Mouse (Mus musculus): ENCODE measurements around the gene Gm26938. TPM values are rescaled to one million over a fixed set of nuclear protein-coding genes. Genes with fewer than 3 reads are reported as not detected.
A peak's percentile ranks its signal among the peaks of the same experiment; 100 is the strongest.

The Gm26938 gene
- polyA plus RNA-seq, 1 experiment from 2014 or later, result not detected

DNA sequence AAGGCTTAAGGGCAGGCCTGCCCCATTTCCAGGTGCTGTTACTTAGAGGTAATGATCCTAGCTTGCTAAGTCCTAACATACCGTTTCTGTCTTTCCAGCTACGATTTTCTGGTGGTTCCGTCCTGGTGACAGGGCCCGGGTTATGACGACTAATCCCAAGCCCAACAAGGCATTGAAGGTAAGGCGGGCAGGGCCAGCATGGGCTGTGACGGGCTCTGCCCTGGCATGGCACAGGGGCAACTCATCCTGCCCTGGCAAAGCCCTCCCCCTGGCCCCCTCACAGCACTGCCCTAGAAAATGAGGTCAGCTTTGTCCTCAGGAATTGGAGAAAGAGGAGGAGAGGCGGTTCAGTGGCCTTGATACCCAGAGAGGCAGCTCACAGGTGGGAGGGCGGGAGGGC lies 27.2 kb downstream of the Gm26938 start:
- Histone ChIP-seq H3K4me2 (ENCODE audit: low read length) (peak overlapping the region; percentile 78; the same call in 1 of the 2 replicates), H3K4me1 (ENCODE audit: control insufficient read depth, insufficient read depth, low read length) (peaks cover 32% of the 10 kb centered on the region), H3K27me3 (replicated peaks; ENCODE audit: control insufficient read depth, insufficient read depth, low read length) (no peaks in the 10 kb centered on the region), H3K9me3 (replicated peaks; ENCODE audit: control insufficient read depth, low read length) (no peaks in the 10 kb centered on the region), H3K9ac (ENCODE audit: low read length) (peak overlapping the region; percentile 70; the same call in 1 of the 2 replicates), H3K36me3 (ENCODE audit: control insufficient read depth, insufficient read depth, low read length) (peaks cover 29% of the 10 kb centered on the region), H3K27ac (ENCODE audit: low read depth, low read length) (no peak overlapping the region), H3K4me3 (ENCODE audit: low read depth, low read length) (no peak overlapping the region)
- no peak for DNase-seq (ENCODE audit: low spot score)
- no peak for ATAC-seq
- 92% methylated on average over 9 of the region's 9 CpGs for WGBS

GRCm38 (mm10) chr5:139798168-139798900 lies 27.9 kb downstream of the Gm26938 start:
- ATAC-seq, result peak; percentile 51
- peak overlapping the region; percentile 97 for H3K27ac ChIP-seq (ENCODE audit: low read depth, low read length)
- H3K4me1 ChIP-seq (ENCODE audit: control insufficient read depth, insufficient read depth, low read length), result peaks cover 32% of the 10 kb centered on the region
- H3K9me3 ChIP-seq (replicated peaks; ENCODE audit: control insufficient read depth, low read length), result no peaks in the 10 kb centered on the region
- H3K4me3 ChIP-seq (ENCODE audit: low read depth, low read length), result peak overlapping the region; percentile 30
- H3K4me2 ChIP-seq (ENCODE audit: low read length), result peak overlapping the region; percentile 78
- H3K27me3 ChIP-seq (replicated peaks; ENCODE audit: control insufficient read depth, insufficient read depth, low read length), result no peaks in the 10 kb centered on the region
- H3K9ac ChIP-seq (ENCODE audit: low read length), result peak overlapping the region; percentile 70
- DNase-seq (ENCODE audit: low spot score), result no peak
- H3K36me3 ChIP-seq (ENCODE audit: control insufficient read depth, insufficient read depth, low read length), result peaks cover 29% of the 10 kb centered on the region
- WGBS, result 36% methylated on average over 12 of the region's 12 CpGs

- Histone ChIP-seq H3K27me3 (replicated peaks; ENCODE audit: control insufficient read depth, insufficient read depth, low read length) (no peaks in the 10 kb centered on the region), H3K9me3 (replicated peaks; ENCODE audit: control insufficient read depth, low read length) (no peaks in the 10 kb centered on the region), H3K4me3 (ENCODE audit: low read depth, low read length) (peak overlapping the region; percentile 30), H3K27ac (ENCODE audit: low read depth, low read length) (peak overlapping the region; percentile 97), H3K9ac (ENCODE audit: low read length) (peak overlapping the region; percentile 70), H3K4me1 (ENCODE audit: control insufficient read depth, insufficient read depth, low read length) (peaks cover 35% of the 10 kb centered on the region), H3K36me3 (ENCODE audit: control insufficient read depth, insufficient read depth, low read length) (peaks cover 29% of the 10 kb centered on the region), H3K4me2 (ENCODE audit: low read length) (peak overlapping the region; percentile 78)
- peak; percentile 97 for DNase-seq (ENCODE audit: low spot score)
- 17% methylated on average over 11 of the region's 11 CpGs for WGBS
- ATAC-seq, result peak; percentile 89
These were observed 28.6 kb downstream of the Gm26938 start for GRCm38 (mm10) chr5:139797473-139798167.

DNA sequence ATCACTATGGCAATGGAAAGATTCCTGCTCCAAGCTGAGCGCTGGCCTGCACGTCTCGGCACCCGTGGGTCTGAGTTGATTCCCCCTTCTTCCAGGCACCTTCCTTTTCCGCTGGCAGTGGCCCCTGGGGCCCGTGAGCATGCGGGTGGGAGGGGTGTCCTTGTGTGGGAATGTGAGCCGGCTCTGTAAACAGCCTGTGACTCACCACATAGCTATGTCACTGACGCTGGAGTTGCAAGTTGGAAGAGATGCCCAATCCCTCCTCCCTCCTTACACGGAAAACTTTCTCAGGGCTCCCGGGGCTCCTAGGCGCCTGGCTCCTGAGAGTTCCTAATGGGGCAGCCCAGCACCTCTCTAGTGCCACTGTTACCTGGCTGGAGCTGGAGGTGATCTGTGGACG lies 29.3 kb downstream of the Gm26938 start:
- ATAC-seq, result peak; percentile 44
- 0 out of 2 replicates have a peak overlapping the region, but pooled peaks have one; percentile 4 for H3K4me3 ChIP-seq (ENCODE audit: low read depth, low read length)
- H3K27ac ChIP-seq (ENCODE audit: low read depth, low read length), result peak overlapping the region; percentile 97
- peak overlapping the region; percentile 78 for H3K4me2 ChIP-seq (ENCODE audit: low read length)
- WGBS, result 26% methylated on average over 13 of the region's 13 CpGs
- peak; percentile 72 for DNase-seq (ENCODE audit: low spot score)
- no peaks in the 10 kb centered on the region for H3K27me3 ChIP-seq (replicated peaks; ENCODE audit: control insufficient read depth, insufficient read depth, low read length)
- H3K4me1 ChIP-seq (ENCODE audit: control insufficient read depth, insufficient read depth, low read length), result peaks cover 43% of the 10 kb centered on the region
- no peaks in the 10 kb centered on the region for H3K9me3 ChIP-seq (replicated peaks; ENCODE audit: control insufficient read depth, low read length)
- H3K9ac ChIP-seq (ENCODE audit: low read length), result no peak overlapping the region
- H3K36me3 ChIP-seq (ENCODE audit: control insufficient read depth, insufficient read depth, low read length), result peaks cover 27% of the 10 kb centered on the region

GRCm38 (mm10) chr5:139796001-139796620 lies 30.1 kb downstream of the Gm26938 start:
- Histone ChIP-seq H3K36me3 (ENCODE audit: control insufficient read depth, insufficient read depth, low read length) (peaks cover 20% of the 10 kb centered on the region), H3K4me1 (ENCODE audit: control insufficient read depth, insufficient read depth, low read length) (peaks cover 44% of the 10 kb centered on the region), H3K4me3 (ENCODE audit: low read depth, low read length) (no peak overlapping the region), H3K27ac (ENCODE audit: low read depth, low read length) (peak overlapping the region; percentile 97), H3K27me3 (replicated peaks; ENCODE audit: control insufficient read depth, insufficient read depth, low read length) (no peaks in the 10 kb centered on the region), H3K9ac (ENCODE audit: low read length) (no peak overlapping the region), H3K4me2 (ENCODE audit: low read length) (no peak overlapping the region), H3K9me3 (replicated peaks; ENCODE audit: control insufficient read depth, low read length) (no peaks in the 10 kb centered on the region)
- no peak for ATAC-seq
- no peak for DNase-seq (ENCODE audit: low spot score)
- WGBS, result 76% methylated on average over 9 of the region's 9 CpGs

DNA sequence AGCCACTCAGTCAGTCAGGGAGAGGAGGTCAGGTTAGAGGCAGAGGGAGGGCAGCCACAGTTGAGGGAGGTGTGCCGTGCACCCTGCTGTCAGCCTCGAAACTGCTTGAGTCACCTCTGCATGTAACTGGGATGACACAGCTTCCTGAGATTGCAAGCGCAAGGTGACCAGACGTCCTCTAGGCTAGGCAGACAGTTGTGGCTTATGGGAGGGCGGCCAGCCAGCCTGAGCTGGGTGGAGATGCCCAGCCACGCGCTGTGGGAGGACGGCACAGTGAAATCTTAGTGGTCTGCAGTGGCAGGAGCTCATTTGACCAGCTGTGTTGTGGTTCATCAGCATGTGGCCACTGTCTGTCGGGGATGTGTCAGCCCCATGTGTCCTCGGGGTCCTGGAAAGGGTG lies 31.3 kb downstream of the Gm26938 start:
- peaks cover 8% of the 10 kb centered on the region; the same call in 1 of the 2 replicates for H3K36me3 ChIP-seq (ENCODE audit: control insufficient read depth, insufficient read depth, low read length)
- no peak overlapping the region for H3K27ac ChIP-seq (ENCODE audit: low read depth, low read length)
- H3K9ac ChIP-seq (ENCODE audit: low read length), result no peak overlapping the region
- no peaks in the 10 kb centered on the region for H3K9me3 ChIP-seq (replicated peaks; ENCODE audit: control insufficient read depth, low read length)
- no peak for DNase-seq (ENCODE audit: low spot score)
- WGBS, result 74% methylated on average over 10 of the region's 10 CpGs
- no peak for ATAC-seq
- no peak overlapping the region for H3K4me2 ChIP-seq (ENCODE audit: low read length)
- no peak overlapping the region for H3K4me3 ChIP-seq (ENCODE audit: low read depth, low read length)
- peaks cover 47% of the 10 kb centered on the region for H3K4me1 ChIP-seq (ENCODE audit: control insufficient read depth, insufficient read depth, low read length)
- H3K27me3 ChIP-seq (replicated peaks; ENCODE audit: control insufficient read depth, insufficient read depth, low read length), result no peaks in the 10 kb centered on the region

DNA sequence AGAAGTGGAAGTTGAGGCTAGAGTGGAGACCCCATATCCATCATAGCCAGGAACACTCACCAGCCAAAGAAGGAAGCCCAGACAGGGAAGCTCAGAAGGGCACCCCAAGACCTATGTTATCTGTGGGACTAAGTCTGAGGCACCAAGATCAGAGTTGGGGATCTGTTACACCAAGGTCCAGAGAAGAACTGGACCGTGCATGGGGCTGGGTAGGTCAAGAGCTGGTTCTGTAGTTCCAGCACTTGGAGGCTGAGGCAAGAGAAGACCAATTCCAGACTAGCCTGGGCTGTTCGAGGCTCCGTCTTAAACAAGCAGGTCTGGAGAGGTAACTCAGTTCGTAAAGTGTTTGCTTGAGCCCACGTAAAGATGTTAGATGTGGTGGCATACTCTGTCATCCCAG lies 32.1 kb downstream of the Gm26938 start:
- WGBS, result 91% methylated on average over 5 of the region's 5 CpGs
- Histone ChIP-seq H3K27ac (ENCODE audit: low read depth, low read length) (no peak overlapping the region), H3K9ac (ENCODE audit: low read length) (no peak overlapping the region), H3K4me2 (ENCODE audit: low read length) (no peak overlapping the region), H3K4me1 (ENCODE audit: control insufficient read depth, insufficient read depth, low read length) (peaks cover 46% of the 10 kb centered on the region), H3K9me3 (replicated peaks; ENCODE audit: control insufficient read depth, low read length) (no peaks in the 10 kb centered on the region), H3K27me3 (replicated peaks; ENCODE audit: control insufficient read depth, insufficient read depth, low read length) (no peaks in the 10 kb centered on the region), H3K4me3 (ENCODE audit: low read depth, low read length) (no peak overlapping the region), H3K36me3 (ENCODE audit: control insufficient read depth, insufficient read depth, low read length) (0 out of 2 replicates have a peak, but pooled peaks cover under 1% of the 10 kb centered on the region)
- ATAC-seq, result no peak
- DNase-seq (ENCODE audit: low spot score), result no peak

GRCm38 (mm10) chr5:139793338-139794089 lies 32.7 kb downstream of the Gm26938 start:
- 79% methylated on average over 11 of the region's 11 CpGs for WGBS
- Histone ChIP-seq H3K36me3 (ENCODE audit: control insufficient read depth, insufficient read depth, low read length) (no peaks in the 10 kb centered on the region), H3K4me2 (ENCODE audit: low read length) (no peak overlapping the region), H3K4me3 (ENCODE audit: low read depth, low read length) (no peak overlapping the region), H3K27ac (ENCODE audit: low read depth, low read length) (no peak overlapping the region), H3K27me3 (replicated peaks; ENCODE audit: control insufficient read depth, insufficient read depth, low read length) (no peaks in the 10 kb centered on the region), H3K9ac (ENCODE audit: low read length) (no peak overlapping the region; the same call in 1 of the 2 replicates), H3K4me1 (ENCODE audit: control insufficient read depth, insufficient read depth, low read length) (peaks cover 40% of the 10 kb centered on the region), H3K9me3 (replicated peaks; ENCODE audit: control insufficient read depth, low read length) (no peaks in the 10 kb centered on the region)
- DNase-seq (ENCODE audit: low spot score), result no peak
- ATAC-seq, result no peak

All from forebrain, embryonic 14.5 days (tissue).